Mouse (Mus musculus): ENCODE measurements around the gene Ablim1. TPM values are rescaled to one million over a fixed set of nuclear protein-coding genes. Genes with fewer than 3 reads are reported as not detected.

Ablim1 gene
- total and polyA plus RNA-seq, 2 experiments, result 16.6 to 23.7 TPM

GRCm38 (mm10) chr19:57282642-57283041, 32.1 kb downstream of the Ablim1 start:
- no peak overlapping the region for H3K9ac ChIP-seq (ENCODE audit: low read depth, low read length)
- no peaks in the 10 kb centered on the region for H3K27me3 ChIP-seq (ENCODE audit: control insufficient read depth, insufficient read depth, low read length)
- no peaks in the 10 kb centered on the region for H3K36me3 ChIP-seq (ENCODE audit: control insufficient read depth, insufficient read depth, low read length)
- H3K27ac ChIP-seq (replicated peaks; ENCODE audit: insufficient read depth, low read depth, low read length), result no peak overlapping the region
- peak; percentile 52 for DNase-seq (ENCODE audit: extremely low read depth, low read depth, low spot score)
- TF ChIP-seq POLR2A (IDR thresholded peaks at IDR 0.05; ENCODE audit: extremely low read depth, insufficient read depth, low read length) (no peak), CTCF (IDR thresholded peaks at IDR 0.05; ENCODE audit: low read depth, low read length) (no peak)
- no peaks in the 10 kb centered on the region; the same call in 1 of the 2 replicates for H3K79me2 ChIP-seq (ENCODE audit: control insufficient read depth, insufficient read depth, low read length)
- H3K4me1 ChIP-seq (ENCODE audit: control insufficient read depth, insufficient read depth, low read length), result no peaks in the 10 kb centered on the region
- WGBS, result 48% methylated on average over 5 of the region's 5 CpGs
- H3K4me3 ChIP-seq (ENCODE audit: insufficient read depth, low read depth, low read length), result no peak overlapping the region

GRCm38 (mm10) chr19:57279666-57280065, 35.1 kb downstream of the Ablim1 start:
- Histone ChIP-seq H3K4me3 (ENCODE audit: insufficient read depth, low read depth, low read length) (no peak overlapping the region), H3K4me1 (ENCODE audit: control insufficient read depth, insufficient read depth, low read length) (peaks cover 3% of the 10 kb centered on the region; the same call in 1 of the 2 replicates), H3K27ac (replicated peaks; ENCODE audit: insufficient read depth, low read depth, low read length) (no peak overlapping the region), H3K36me3 (ENCODE audit: control insufficient read depth, insufficient read depth, low read length) (no peaks in the 10 kb centered on the region), H3K79me2 (ENCODE audit: control insufficient read depth, insufficient read depth, low read length) (no peaks in the 10 kb centered on the region; the same call in 1 of the 2 replicates), H3K27me3 (ENCODE audit: control insufficient read depth, insufficient read depth, low read length) (no peaks in the 10 kb centered on the region), H3K9ac (ENCODE audit: low read depth, low read length) (no peak overlapping the region)
- TF ChIP-seq CTCF (IDR thresholded peaks at IDR 0.05; ENCODE audit: low read depth, low read length) (no peak), POLR2A (IDR thresholded peaks at IDR 0.05; ENCODE audit: extremely low read depth, insufficient read depth, low read length) (no peak)
- DNase-seq (ENCODE audit: extremely low read depth, low read depth, low spot score), result no peak
- WGBS, result 85% methylated on average over 4 of the region's 4 CpGs

- Histone ChIP-seq H3K4me3 (ENCODE audit: insufficient read depth, low read depth, low read length) (no peak overlapping the region), H3K27me3 (ENCODE audit: control insufficient read depth, insufficient read depth, low read length) (no peaks in the 10 kb centered on the region), H3K9ac (ENCODE audit: low read depth, low read length) (no peak overlapping the region), H3K79me2 (ENCODE audit: control insufficient read depth, insufficient read depth, low read length) (no peaks in the 10 kb centered on the region; the same call in 1 of the 2 replicates), H3K4me1 (ENCODE audit: control insufficient read depth, insufficient read depth, low read length) (peaks cover 8% of the 10 kb centered on the region; the same call in 1 of the 2 replicates), H3K36me3 (ENCODE audit: control insufficient read depth, insufficient read depth, low read length) (no peaks in the 10 kb centered on the region), H3K27ac (replicated peaks; ENCODE audit: insufficient read depth, low read depth, low read length) (no peak overlapping the region)
- 92% methylated on average over 8 of the region's 8 CpGs for WGBS
- DNase-seq (ENCODE audit: extremely low read depth, low read depth, low spot score), result no peak
- no peak for TF ChIP-seq POLR2A (IDR thresholded peaks at IDR 0.05; ENCODE audit: extremely low read depth, insufficient read depth, low read length)
- TF ChIP-seq CTCF (IDR thresholded peaks at IDR 0.05; ENCODE audit: low read depth, low read length), result no peak
These were observed 36.5 kb downstream of the Ablim1 start for GRCm38 (mm10) chr19:57278263-57278662.

GRCm38 (mm10) chr19:57277010-57277409, 37.7 kb downstream of the Ablim1 start:
- Histone ChIP-seq H3K9ac (ENCODE audit: low read depth, low read length) (no peak overlapping the region), H3K27me3 (ENCODE audit: control insufficient read depth, insufficient read depth, low read length) (no peaks in the 10 kb centered on the region), H3K4me3 (ENCODE audit: insufficient read depth, low read depth, low read length) (no peak overlapping the region), H3K4me1 (ENCODE audit: control insufficient read depth, insufficient read depth, low read length) (peaks cover 9% of the 10 kb centered on the region; the same call in 1 of the 2 replicates), H3K27ac (replicated peaks; ENCODE audit: insufficient read depth, low read depth, low read length) (no peak overlapping the region), H3K79me2 (ENCODE audit: control insufficient read depth, insufficient read depth, low read length) (no peaks in the 10 kb centered on the region), H3K36me3 (ENCODE audit: control insufficient read depth, insufficient read depth, low read length) (no peaks in the 10 kb centered on the region)
- 97% methylated on average over 6 of the region's 6 CpGs for WGBS
- no peak for DNase-seq (ENCODE audit: extremely low read depth, low read depth, low spot score)
- TF ChIP-seq CTCF (IDR thresholded peaks at IDR 0.05; ENCODE audit: low read depth, low read length), result no peak
- no peak for TF ChIP-seq POLR2A (IDR thresholded peaks at IDR 0.05; ENCODE audit: extremely low read depth, insufficient read depth, low read length)

GRCm38 (mm10) chr19:57275166-57275953, 39.4 kb downstream of the Ablim1 start:
- no peak for TF ChIP-seq CTCF (IDR thresholded peaks at IDR 0.05; ENCODE audit: low read depth, low read length)
- no peak for TF ChIP-seq POLR2A (IDR thresholded peaks at IDR 0.05; ENCODE audit: extremely low read depth, insufficient read depth, low read length)
- Histone ChIP-seq H3K27me3 (ENCODE audit: control insufficient read depth, insufficient read depth, low read length) (no peaks in the 10 kb centered on the region), H3K4me3 (ENCODE audit: insufficient read depth, low read depth, low read length) (peak overlapping the region; percentile 42)

GRCm38 (mm10) chr19:57274717-57275116, 40.0 kb downstream of the Ablim1 start:
- Histone ChIP-seq H3K27me3 (ENCODE audit: control insufficient read depth, insufficient read depth, low read length) (no peaks in the 10 kb centered on the region), H3K79me2 (ENCODE audit: control insufficient read depth, insufficient read depth, low read length) (no peaks in the 10 kb centered on the region), H3K4me3 (ENCODE audit: insufficient read depth, low read depth, low read length) (peak overlapping the region; percentile 42; the same call in 1 of the 2 replicates), H3K36me3 (ENCODE audit: control insufficient read depth, insufficient read depth, low read length) (no peaks in the 10 kb centered on the region), H3K9ac (ENCODE audit: low read depth, low read length) (no peak overlapping the region; the same call in 1 of the 2 replicates), H3K27ac (replicated peaks; ENCODE audit: insufficient read depth, low read depth, low read length) (peak overlapping the region; percentile 95), H3K4me1 (ENCODE audit: control insufficient read depth, insufficient read depth, low read length) (peaks cover 15% of the 10 kb centered on the region)
- 9% methylated on average over 6 of the region's 6 CpGs for WGBS
- no peak for TF ChIP-seq CTCF (IDR thresholded peaks at IDR 0.05; ENCODE audit: low read depth, low read length)
- no peak for TF ChIP-seq POLR2A (IDR thresholded peaks at IDR 0.05; ENCODE audit: extremely low read depth, insufficient read depth, low read length)
- peak; percentile 94 for DNase-seq (ENCODE audit: extremely low read depth, low read depth, low spot score)

More at GRCm38 (mm10) chr19:57275166-57275953, 39.4 kb downstream of the Ablim1 start:
- Histone ChIP-seq H3K9ac (ENCODE audit: low read depth, low read length) (peak overlapping the region; percentile 73), H3K36me3 (ENCODE audit: control insufficient read depth, insufficient read depth, low read length) (no peaks in the 10 kb centered on the region), H3K79me2 (ENCODE audit: control insufficient read depth, insufficient read depth, low read length) (no peaks in the 10 kb centered on the region), H3K27ac (replicated peaks; ENCODE audit: insufficient read depth, low read depth, low read length) (peak overlapping the region; percentile 95), H3K4me1 (ENCODE audit: control insufficient read depth, insufficient read depth, low read length) (peaks cover 15% of the 10 kb centered on the region)
- DNase-seq (ENCODE audit: extremely low read depth, low read depth, low spot score), result peak; percentile 95
- WGBS, result 12% methylated on average over 15 of the region's 15 CpGs

Measured in liver, adult 2 months (tissue).